Mouse (Mus musculus): ENCODE data around the gene Repin1. TPM values are rescaled to one million over a fixed set of nuclear protein-coding genes. Genes with fewer than 3 reads are reported as not detected.

Repin1 gene
- polyA plus RNA-seq, 1 experiment = 9.1 TPM

- H3K36me3 ChIP-seq (ENCODE audit: control insufficient read depth, insufficient read depth) = no peaks in the 10 kb centered on the region
- H3K27me3 ChIP-seq (ENCODE audit: control insufficient read depth, insufficient read depth, insufficient read length) = no peaks in the 10 kb centered on the region
- no peak overlapping the region for H3K4me3 ChIP-seq (ENCODE audit: insufficient read depth, poor library complexity, severe bottlenecking)
- TF ChIP-seq CTCF (IDR thresholded peaks at IDR 0.05; ENCODE audit: control insufficient read depth, insufficient read depth, insufficient read length) (no peak), MAX (IDR thresholded peaks at IDR 0.05) (peak; percentile 47), USF1 (IDR thresholded peaks at IDR 0.05; ENCODE audit: low read depth) (no peak), MYOD1 (IDR thresholded peaks at IDR 0.05; ENCODE audit: control insufficient read depth, insufficient read length, low read depth) (no peak), CEBPB (IDR thresholded peaks at IDR 0.05; ENCODE audit: low read depth) (no peak), FOSL1 (IDR thresholded peaks at IDR 0.05; ENCODE audit: insufficient read depth, low read length, poor library complexity, severe bottlenecking) (no peak), MYOG (IDR thresholded peaks at IDR 0.05; ENCODE audit: control insufficient read depth, extremely low read depth, insufficient read length) (no peak)
- H3K79me3 ChIP-seq (ENCODE audit: low read depth) = no peaks in the 10 kb centered on the region
- no peaks in the 10 kb centered on the region for H3K79me2 ChIP-seq (ENCODE audit: control insufficient read depth, insufficient read depth)
- H3ac ChIP-seq (ENCODE audit: control insufficient read depth, insufficient read length, low read depth) = no peak overlapping the region
Measured at GRCm38 (mm10) chr6:48552918-48553317, 40.8 kb upstream of the Repin1 start.

- Histone ChIP-seq H3K4me3 (ENCODE audit: insufficient read depth, poor library complexity, severe bottlenecking) (no peak overlapping the region), H3K79me3 (ENCODE audit: low read depth) (no peaks in the 10 kb centered on the region), H3K36me3 (ENCODE audit: control insufficient read depth, insufficient read depth) (no peaks in the 10 kb centered on the region), H3K79me2 (ENCODE audit: control insufficient read depth, insufficient read depth) (no peaks in the 10 kb centered on the region), H3K27me3 (ENCODE audit: control insufficient read depth, insufficient read depth, insufficient read length) (no peaks in the 10 kb centered on the region), H3ac (ENCODE audit: control insufficient read depth, insufficient read length, low read depth) (no peak overlapping the region)
- no peak for TF ChIP-seq USF1 (IDR thresholded peaks at IDR 0.05; ENCODE audit: low read depth)
- TF ChIP-seq CTCF (IDR thresholded peaks at IDR 0.05; ENCODE audit: control insufficient read depth, insufficient read depth, insufficient read length) = no peak
- no peak for TF ChIP-seq MYOD1 (IDR thresholded peaks at IDR 0.05; ENCODE audit: control insufficient read depth, insufficient read length, low read depth)
- TF ChIP-seq MYOG (IDR thresholded peaks at IDR 0.05; ENCODE audit: control insufficient read depth, extremely low read depth, insufficient read length) = no peak
- TF ChIP-seq MAX (IDR thresholded peaks at IDR 0.05) = no peak
- no peak for TF ChIP-seq FOSL1 (IDR thresholded peaks at IDR 0.05; ENCODE audit: insufficient read depth, low read length, poor library complexity, severe bottlenecking)
- no peak for TF ChIP-seq CEBPB (IDR thresholded peaks at IDR 0.05; ENCODE audit: low read depth)
Measured at GRCm38 (mm10) chr6:48553819-48554218, 39.9 kb upstream of the Repin1 start.

GRCm38 (mm10) chr6:48554280-48555103, 39.2 kb upstream of the Repin1 start, which contains the start of gene Lrrc61:
Lrrc61 (plus strand) TSS chr6:48554796.
- H3ac ChIP-seq (ENCODE audit: control insufficient read depth, insufficient read length, low read depth) = peak within 1 kb of the TSS; percentile 31
- no peak for TF ChIP-seq CTCF (IDR thresholded peaks at IDR 0.05; ENCODE audit: control insufficient read depth, insufficient read depth, insufficient read length)
- TF ChIP-seq USF1 (IDR thresholded peaks at IDR 0.05; ENCODE audit: low read depth) = no peak
- TF ChIP-seq MAX (IDR thresholded peaks at IDR 0.05) = no peak
- TF ChIP-seq CEBPB (IDR thresholded peaks at IDR 0.05; ENCODE audit: low read depth) = peak; percentile 56
- no peaks in the 10 kb centered on the region for H3K79me2 ChIP-seq (ENCODE audit: control insufficient read depth, insufficient read depth)
- no peaks in the 10 kb centered on the region for H3K27me3 ChIP-seq (ENCODE audit: control insufficient read depth, insufficient read depth, insufficient read length)
- no peaks in the 10 kb centered on the region for H3K36me3 ChIP-seq (ENCODE audit: control insufficient read depth, insufficient read depth)
- H3K4me3 ChIP-seq (ENCODE audit: insufficient read depth, poor library complexity, severe bottlenecking) = peak within 1 kb of the TSS; percentile 22
- no peaks in the 10 kb centered on the region for H3K79me3 ChIP-seq (ENCODE audit: low read depth)

- no peaks in the 10 kb centered on the region for H3K79me2 ChIP-seq (ENCODE audit: control insufficient read depth, insufficient read depth)
- H3K36me3 ChIP-seq (ENCODE audit: control insufficient read depth, insufficient read depth) = no peaks in the 10 kb centered on the region
- peak overlapping the region; percentile 22 for H3K4me3 ChIP-seq (ENCODE audit: insufficient read depth, poor library complexity, severe bottlenecking)
- H3K79me3 ChIP-seq (ENCODE audit: low read depth) = no peaks in the 10 kb centered on the region
- TF ChIP-seq MYOG (IDR thresholded peaks at IDR 0.05; ENCODE audit: control insufficient read depth, extremely low read depth, insufficient read length) (no peak), MAX (IDR thresholded peaks at IDR 0.05) (no peak), CEBPB (IDR thresholded peaks at IDR 0.05; ENCODE audit: low read depth) (no peak), USF1 (IDR thresholded peaks at IDR 0.05; ENCODE audit: low read depth) (no peak), CTCF (IDR thresholded peaks at IDR 0.05; ENCODE audit: control insufficient read depth, insufficient read depth, insufficient read length) (no peak), FOSL1 (IDR thresholded peaks at IDR 0.05; ENCODE audit: insufficient read depth, low read length, poor library complexity, severe bottlenecking) (no peak), MYOD1 (IDR thresholded peaks at IDR 0.05; ENCODE audit: control insufficient read depth, insufficient read length, low read depth) (no peak)
- no peak overlapping the region for H3ac ChIP-seq (ENCODE audit: control insufficient read depth, insufficient read length, low read depth)
- no peaks in the 10 kb centered on the region for H3K27me3 ChIP-seq (ENCODE audit: control insufficient read depth, insufficient read depth, insufficient read length)
Measured at GRCm38 (mm10) chr6:48555104-48555890, 38.4 kb upstream of the Repin1 start.

- H3K79me3 ChIP-seq (ENCODE audit: low read depth) = no peaks in the 10 kb centered on the region
- no peak overlapping the region for H3ac ChIP-seq (ENCODE audit: control insufficient read depth, insufficient read length, low read depth)
- TF ChIP-seq MAX (IDR thresholded peaks at IDR 0.05) = no peak
- TF ChIP-seq MYOG (IDR thresholded peaks at IDR 0.05; ENCODE audit: control insufficient read depth, extremely low read depth, insufficient read length) = no peak
- no peak for TF ChIP-seq MYOD1 (IDR thresholded peaks at IDR 0.05; ENCODE audit: control insufficient read depth, insufficient read length, low read depth)
- TF ChIP-seq CEBPB (IDR thresholded peaks at IDR 0.05; ENCODE audit: low read depth) = no peak
- no peak for TF ChIP-seq CTCF (IDR thresholded peaks at IDR 0.05; ENCODE audit: control insufficient read depth, insufficient read depth, insufficient read length)
- no peaks in the 10 kb centered on the region for H3K79me2 ChIP-seq (ENCODE audit: control insufficient read depth, insufficient read depth)
- no peaks in the 10 kb centered on the region for H3K27me3 ChIP-seq (ENCODE audit: control insufficient read depth, insufficient read depth, insufficient read length)
- no peaks in the 10 kb centered on the region for H3K36me3 ChIP-seq (ENCODE audit: control insufficient read depth, insufficient read depth)
- no peak overlapping the region for H3K4me3 ChIP-seq (ENCODE audit: insufficient read depth, poor library complexity, severe bottlenecking)
Measured at GRCm38 (mm10) chr6:48555956-48556355, 37.7 kb upstream of the Repin1 start.

Data from C2C12 (cell line).